In genomic region chr2:27564694-27565093, GRCm38 (mm10) we compare ENCODE assay signal across 21 mouse cellular contexts. TPM values are rescaled to one million over a fixed set of nuclear protein-coding genes. Genes with fewer than 3 reads are reported as not detected.
A peak's percentile ranks its signal among the peaks of the same experiment; 100 is the strongest.
DNase-seq lines count a peak whose midpoint lies in the region; ATAC-seq and TF ChIP-seq lines count a peak whose summit lies in the region.
"Had no signal": no experiment of that assay in that cellular context is flagged by ENCODE, and none has a peak within 500 bp of the region (broad histone marks: within the 10 kb centered on the region; RNA-seq: fewer than 3 reads in every experiment).

No protein-coding gene starts in this region.

- no peaks in the 10 kb centered on the region for H3K27me3 ChIP-seq in intestine, postnatal 0 days (replicated peaks; ENCODE audit: control insufficient read depth, insufficient read depth, low read length)
- no peaks in the 10 kb centered on the region for H3K27me3 ChIP-seq in intestine, embryonic 16.5 days (replicated peaks; ENCODE audit: control insufficient read depth, insufficient read depth, low read length)
- no peaks in the 10 kb centered on the region for H3K27me3 ChIP-seq in E14TG2a.4 (ENCODE audit: insufficient read depth, low read length)
- H3K27me3 ChIP-seq in embryonic facial prominence, embryonic 10.5 days (replicated peaks; ENCODE audit: low read depth, poor library complexity, severe bottlenecking) = 0 out of 2 replicates have a peak, but pooled peaks cover 3% of the 10 kb centered on the region
- H3K27me3 ChIP-seq in kidney, embryonic 16.5 days (ENCODE audit: insufficient read depth, low read length) = no peaks in the 10 kb centered on the region; the same call in 1 of the 2 replicates

- H3K9me3 ChIP-seq in intestine, postnatal 0 days (ENCODE audit: control insufficient read depth) = no peaks in the 10 kb centered on the region
- no peaks in the 10 kb centered on the region for H3K9me3 ChIP-seq in intestine, embryonic 16.5 days (ENCODE audit: control insufficient read depth, low read length)
- no peaks in the 10 kb centered on the region for H3K9me3 ChIP-seq in E14TG2a.4 (ENCODE audit: low read length)
- no peaks in the 10 kb centered on the region for H3K9me3 ChIP-seq in embryonic facial prominence, embryonic 10.5 days
- H3K9me3 ChIP-seq in kidney, embryonic 16.5 days (ENCODE audit: low read length) = no peaks in the 10 kb centered on the region
- H3K9me3 ChIP-seq: forebrain, embryonic 10.5 days; forebrain, embryonic 13.5 days; heart, embryonic 10.5 days; heart, embryonic 13.5 days had no signal

- H3K27ac ChIP-seq in intestine, postnatal 0 days (ENCODE audit: low read depth, low read length) = no peak overlapping the region
- no peak overlapping the region for H3K27ac ChIP-seq in intestine, embryonic 16.5 days (ENCODE audit: low read length)
- H3K27ac ChIP-seq in embryonic facial prominence, embryonic 10.5 days (replicated peaks) = peak overlapping the region; percentile 44
- no peak overlapping the region for H3K27ac ChIP-seq in kidney, embryonic 16.5 days (ENCODE audit: low read length)
- H3K27ac ChIP-seq: forebrain, embryonic 10.5 days; forebrain, embryonic 13.5 days; heart, embryonic 13.5 days had no signal

- H3K36me3 ChIP-seq in intestine, postnatal 0 days (ENCODE audit: control insufficient read depth, insufficient read depth) = no peaks in the 10 kb centered on the region
- H3K36me3 ChIP-seq in intestine, embryonic 16.5 days (ENCODE audit: control insufficient read depth, insufficient read depth, low read length) = no peaks in the 10 kb centered on the region
- H3K36me3 ChIP-seq in E14TG2a.4 (ENCODE audit: insufficient read depth, low read length) = no peaks in the 10 kb centered on the region
- no peaks in the 10 kb centered on the region for H3K36me3 ChIP-seq in embryonic facial prominence, embryonic 10.5 days (replicated peaks)
- no peaks in the 10 kb centered on the region for H3K36me3 ChIP-seq in kidney, embryonic 16.5 days (ENCODE audit: insufficient read depth, low read length)
- H3K36me3 ChIP-seq: forebrain, embryonic 10.5 days; heart, embryonic 10.5 days; heart, embryonic 13.5 days had no signal

- H3K9ac ChIP-seq in intestine, postnatal 0 days (ENCODE audit: low read depth, low read length) = 0 out of 2 replicates have a peak overlapping the region, but pooled peaks have one; percentile 0
- no peak overlapping the region for H3K9ac ChIP-seq in intestine, embryonic 16.5 days (ENCODE audit: low read depth, low read length)
- no peak overlapping the region for H3K9ac ChIP-seq in kidney, embryonic 16.5 days (replicated peaks; ENCODE audit: low read length)
- H3K9ac ChIP-seq: forebrain, embryonic 13.5 days had no signal

- no peak for ATAC-seq in intestine, postnatal 0 days
- ATAC-seq in intestine, embryonic 16.5 days = no peak
- ATAC-seq in kidney, embryonic 16.5 days (ENCODE audit: low FRiP score, low TSS enrichment) = no peak
- ATAC-seq: activated CD4-positive, CD25-positive, alpha-beta regulatory T cell, adult 4 months; CD4-positive, CD25-positive, alpha-beta regulatory T cell, adult 4 months; forebrain, embryonic 13.5 days; forebrain, embryonic 16.5 days; hindbrain, embryonic 16.5 days had no signal

- TF ChIP-seq CTCF in intestine, postnatal 0 days (IDR thresholded peaks at IDR 0.05; ENCODE audit: low read depth) = no peak
- TF ChIP-seq CTCF in E14TG2a.4 (conservative IDR thresholded peaks at IDR 0.05; ENCODE audit: low read length) = no peak

- no peak overlapping the region for H3K4me3 ChIP-seq in intestine, postnatal 0 days (ENCODE audit: low read depth, low read length)
- no peak overlapping the region for H3K4me3 ChIP-seq in intestine, embryonic 16.5 days (ENCODE audit: low read length)
- 0 out of 2 replicates have a peak overlapping the region, but pooled peaks have one; percentile 1 for H3K4me3 ChIP-seq in E14TG2a.4 (replicated peaks; ENCODE audit: low read length)
- H3K4me3 ChIP-seq in embryonic facial prominence, embryonic 10.5 days = no peak overlapping the region
- H3K4me3 ChIP-seq in kidney, embryonic 16.5 days (ENCODE audit: low read length) = no peak overlapping the region
- H3K4me3 ChIP-seq: forebrain, embryonic 10.5 days; forebrain, embryonic 13.5 days; heart, embryonic 10.5 days; heart, embryonic 13.5 days had no signal

- H3K4me2 ChIP-seq in intestine, postnatal 0 days (replicated peaks; ENCODE audit: low read depth) = no peak overlapping the region
- H3K4me2 ChIP-seq in intestine, embryonic 16.5 days (ENCODE audit: low read depth, low read length) = no peak overlapping the region
- no peak overlapping the region for H3K4me2 ChIP-seq in kidney, embryonic 16.5 days (replicated peaks; ENCODE audit: low read depth, low read length)
- H3K4me2 ChIP-seq: forebrain, embryonic 13.5 days; heart, embryonic 13.5 days had no signal

- 95% methylated on average over 4 of the region's 4 CpGs for WGBS in intestine, postnatal 0 days
- 88% methylated on average over 4 of the region's 4 CpGs for WGBS in intestine, embryonic 16.5 days
- 90% methylated on average over 4 of the region's 4 CpGs for WGBS in embryonic facial prominence, embryonic 10.5 days
- 92% methylated on average over 4 of the region's 4 CpGs for WGBS in kidney, embryonic 16.5 days

- no peaks in the 10 kb centered on the region; the same call in 1 of the 2 replicates for H3K4me1 ChIP-seq in intestine, postnatal 0 days (replicated peaks; ENCODE audit: control insufficient read depth, insufficient read depth, low read length)
- peaks cover 5% of the 10 kb centered on the region; the same call in 1 of the 2 replicates for H3K4me1 ChIP-seq in intestine, embryonic 16.5 days (ENCODE audit: control insufficient read depth, insufficient read depth, low read length)
- H3K4me1 ChIP-seq in E14TG2a.4 (replicated peaks; ENCODE audit: low read depth, low read length) = peaks cover 45% of the 10 kb centered on the region
- H3K4me1 ChIP-seq in embryonic facial prominence, embryonic 10.5 days = peaks cover 44% of the 10 kb centered on the region
- no peaks in the 10 kb centered on the region; the same call in 1 of the 2 replicates for H3K4me1 ChIP-seq in kidney, embryonic 16.5 days (ENCODE audit: insufficient read depth, low read length)
- H3K4me1 ChIP-seq: forebrain, embryonic 13.5 days had no signal

- no peak for DNase-seq in embryonic facial prominence, embryonic 10.5 days (ENCODE audit: low spot score)
- no peak for DNase-seq in retina, postnatal 1 day
- DNase-seq: adrenal gland, adult 8-10 months; adrenal gland, postnatal 25 days; cerebellum, adult 11-12 months; cerebellum, adult 8-10 months; cerebellum, postnatal 36 days; embryo, embryonic 11 days; gastrocnemius, postnatal 14 days had no signal

RNA-seq across cellular contexts. Expression of gene Wdr5, which starts 49.7 kb away (rescaled TPM):
- polyA plus RNA-seq in intestine, postnatal 0 days (2015; fragmentation: Nextera tagmentation; extraction: Ambion mirVana) = 15.6 and 16.2 TPM in 2 replicates
- 40.0 and 44.8 TPM in 2 replicates for polyA plus RNA-seq in intestine, embryonic 16.5 days (2015; fragmentation: Nextera tagmentation; extraction: Ambion mirVana)
- 81.5 and 86.2 TPM in 2 replicates for polyA plus RNA-seq in embryonic facial prominence, embryonic 10.5 days (2016; fragmentation: Nextera tagmentation; extraction: Ambion mirVana)
- 67.3 and 70.5 TPM in 2 replicates for polyA plus RNA-seq in kidney, embryonic 16.5 days (2015; fragmentation: Nextera tagmentation; extraction: Ambion mirVana)

RNA-seq across cellular contexts. Expression of gene Brd3, which starts 57.2 kb away (rescaled TPM):
- 49.8 and 50.2 TPM in 2 replicates for polyA plus RNA-seq in intestine, postnatal 0 days (2015; fragmentation: Nextera tagmentation; extraction: Ambion mirVana)
- polyA plus RNA-seq in intestine, embryonic 16.5 days (2015; fragmentation: Nextera tagmentation; extraction: Ambion mirVana) = 82.5 and 85.9 TPM in 2 replicates
- 189 and 195 TPM in 2 replicates for polyA plus RNA-seq in embryonic facial prominence, embryonic 10.5 days (2016; fragmentation: Nextera tagmentation; extraction: Ambion mirVana)
- 103 and 117 TPM in 2 replicates for polyA plus RNA-seq in kidney, embryonic 16.5 days (2015; fragmentation: Nextera tagmentation; extraction: Ambion mirVana)
